Mouse (Mus musculus): ENCODE data around the gene Cdk10. TPM values are rescaled to one million over a fixed set of nuclear protein-coding genes. Genes with fewer than 3 reads are reported as not detected.
A peak's percentile ranks its signal among the peaks of the same experiment; 100 is the strongest.

Gene Cdk10
- 30.9 and 34.3 TPM in 2 replicates for polyA plus RNA-seq (2014; fragmentation: Nextera tagmentation; extraction: Ambion mirVana)

DNA sequence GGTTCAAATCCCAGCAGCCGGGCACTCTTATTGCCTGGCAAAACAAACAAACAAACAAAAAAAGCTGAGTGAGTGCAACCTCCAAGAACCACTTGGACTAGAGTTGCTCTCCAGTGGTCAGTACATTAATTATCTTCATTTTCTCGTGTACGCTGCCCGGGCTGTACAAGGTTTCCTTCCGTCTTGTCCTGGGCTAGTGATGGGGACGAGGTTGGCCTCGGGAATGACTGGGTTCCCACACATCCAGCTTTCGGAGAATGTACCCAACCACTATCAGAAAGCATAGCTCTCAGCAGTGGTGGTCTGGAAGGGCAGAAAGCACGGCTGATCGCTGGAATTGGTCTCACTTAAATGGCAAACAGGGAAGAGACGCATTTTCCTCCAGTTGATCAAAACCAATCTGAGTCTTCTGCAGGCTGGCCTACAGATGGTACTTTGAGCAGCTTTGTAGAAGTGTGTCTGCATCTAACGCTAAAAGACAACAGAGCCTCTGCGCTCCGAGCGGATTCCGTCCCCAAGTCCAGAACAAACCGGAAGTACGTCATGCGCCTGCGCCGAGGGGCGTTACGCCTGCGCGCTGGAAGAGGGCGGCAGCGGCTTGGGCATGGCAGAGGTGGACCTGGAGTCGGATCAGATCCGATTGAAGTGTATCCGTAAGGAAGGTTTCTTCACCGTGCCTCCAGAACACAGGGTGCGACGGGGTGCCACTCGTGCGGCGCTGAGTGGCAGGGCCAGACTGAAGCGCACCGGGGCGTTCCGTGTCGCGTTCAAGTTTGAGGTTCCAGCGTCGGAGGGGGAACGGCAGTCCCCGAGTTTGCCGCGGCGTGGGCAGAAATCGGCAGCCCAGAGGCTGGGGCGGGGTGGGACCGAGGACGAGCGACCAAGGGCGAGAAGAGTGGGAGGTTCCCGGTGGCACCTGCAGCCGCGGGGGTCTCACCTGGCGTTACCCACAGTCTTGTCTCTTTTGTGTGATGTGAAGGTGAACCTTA is at the start of gene Cdk10:
TSS of gene Cdk10 (plus strand) at position 565 of the 989 bp plus-strand sequence.
- DNase-seq (ENCODE audit: low spot score, missing footprints) (peak; percentile 100), ATAC-seq (ENCODE audit: low FRiP score) (peak; percentile 92)
- H3K4me3 ChIP-seq (ENCODE audit: low read depth, low read length) = peak within 1 kb of the TSS; percentile 66
- H3K36me3 ChIP-seq (ENCODE audit: control insufficient read depth, insufficient read depth, low read length) = no peaks in the 10 kb centered on the region; the same call in 1 of the 2 replicates
- H3K9me3 ChIP-seq (ENCODE audit: control insufficient read depth, low read length) = no peaks in the 10 kb centered on the region
- peak within 1 kb of the TSS; percentile 96 for H3K4me2 ChIP-seq
- 4% methylated on average over 59 of the region's 59 CpGs for WGBS
- peak within 1 kb of the TSS; percentile 82 for H3K9ac ChIP-seq (ENCODE audit: low read length)
- H3K27me3 ChIP-seq (ENCODE audit: control insufficient read depth, insufficient read depth, low read length) = no peaks in the 10 kb centered on the region
- H3K27ac ChIP-seq (ENCODE audit: low read depth, low read length) = peak within 1 kb of the TSS; percentile 15; the same call in 1 of the 2 replicates
- H3K4me1 ChIP-seq (ENCODE audit: control insufficient read depth, insufficient read depth, low read length) = peaks cover 10% of the 10 kb centered on the region

DNA sequence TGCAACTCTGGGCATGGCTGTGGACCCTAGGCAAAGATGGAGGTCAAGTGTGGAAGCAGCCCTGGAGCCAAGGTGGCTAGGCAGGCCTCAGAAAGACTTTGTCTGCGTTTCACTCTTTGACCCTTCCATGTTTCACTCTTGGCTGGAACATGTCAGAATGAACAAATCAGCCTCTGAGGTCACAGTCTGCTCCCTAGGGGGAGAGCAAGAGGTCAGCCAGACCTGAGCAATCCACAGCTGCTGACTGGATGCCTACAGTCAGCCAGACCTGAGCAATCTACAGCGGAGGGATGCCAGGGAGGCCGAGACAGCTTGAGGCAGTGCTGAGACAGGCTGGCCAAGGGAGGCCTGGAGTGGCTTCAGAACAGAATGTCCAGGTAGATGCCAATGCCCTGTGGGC is 43.3 kb upstream of the Cdk10 start:
- Histone ChIP-seq H3K4me2 (no peak overlapping the region), H3K27ac (ENCODE audit: low read depth, low read length) (no peak overlapping the region), H3K36me3 (ENCODE audit: control insufficient read depth, insufficient read depth, low read length) (no peaks in the 10 kb centered on the region), H3K9ac (ENCODE audit: low read length) (no peak overlapping the region), H3K27me3 (ENCODE audit: control insufficient read depth, insufficient read depth, low read length) (no peaks in the 10 kb centered on the region), H3K4me3 (ENCODE audit: low read depth, low read length) (no peak overlapping the region), H3K4me1 (ENCODE audit: control insufficient read depth, insufficient read depth, low read length) (no peaks in the 10 kb centered on the region), H3K9me3 (ENCODE audit: control insufficient read depth, low read length) (no peaks in the 10 kb centered on the region; the same call in 1 of the 2 replicates)
- DNase-seq (ENCODE audit: low spot score, missing footprints) = peak; percentile 75
- 75% methylated on average over 3 of the region's 3 CpGs for WGBS
- no peak for ATAC-seq (ENCODE audit: low FRiP score)

DNA sequence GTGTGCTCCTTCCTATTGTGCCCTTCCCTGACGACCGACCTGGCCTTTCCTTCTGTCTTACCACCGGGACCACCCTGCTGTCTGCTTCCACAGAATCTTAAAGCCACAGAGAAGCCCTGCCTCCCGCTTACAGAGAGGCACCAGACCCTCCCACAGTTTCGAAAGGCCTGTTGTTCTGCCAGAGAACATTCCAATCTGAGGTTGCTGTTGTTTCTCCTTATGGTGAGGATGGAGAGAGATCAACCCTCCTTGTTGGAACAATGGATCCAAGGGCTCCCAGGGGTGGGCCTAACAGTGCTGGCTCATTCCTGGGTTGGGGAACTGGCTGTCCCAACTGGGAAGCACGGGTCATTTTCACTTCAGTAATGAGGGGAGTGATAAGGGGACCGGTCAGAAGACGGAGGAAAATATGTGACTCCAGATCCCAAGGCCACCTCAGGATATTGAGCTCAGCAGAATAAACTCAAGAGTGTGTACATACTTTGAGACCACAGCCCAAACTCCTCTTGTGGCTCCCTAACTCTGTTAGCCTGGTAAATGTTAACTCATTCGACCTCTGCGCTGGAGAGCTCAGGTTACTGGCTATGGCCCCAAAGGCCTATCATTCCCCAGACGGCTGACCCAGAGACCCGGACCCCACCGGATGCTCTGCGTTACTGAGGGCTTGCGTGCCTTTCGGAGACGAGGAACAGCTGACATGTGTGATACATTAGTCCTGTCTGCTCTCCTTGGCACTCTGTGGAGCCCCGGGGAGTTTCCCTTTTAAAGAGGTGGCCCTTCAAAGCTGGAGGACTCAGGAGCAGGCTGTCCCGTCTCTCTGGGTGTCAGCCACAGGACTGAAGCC is 38.9 kb upstream of the Cdk10 start, which contains the start of gene Dpep1:
TSS of gene Dpep1 (plus strand) at position 677 of the 844 bp plus-strand sequence.
- 58% methylated on average over 19 of the region's 19 CpGs for WGBS
- Histone ChIP-seq H3K27ac (ENCODE audit: low read depth, low read length) (no peak within 1 kb of the TSS), H3K4me1 (ENCODE audit: control insufficient read depth, insufficient read depth, low read length) (0 out of 2 replicates have a peak, but pooled peaks cover 2% of the 10 kb centered on the region)

DNA sequence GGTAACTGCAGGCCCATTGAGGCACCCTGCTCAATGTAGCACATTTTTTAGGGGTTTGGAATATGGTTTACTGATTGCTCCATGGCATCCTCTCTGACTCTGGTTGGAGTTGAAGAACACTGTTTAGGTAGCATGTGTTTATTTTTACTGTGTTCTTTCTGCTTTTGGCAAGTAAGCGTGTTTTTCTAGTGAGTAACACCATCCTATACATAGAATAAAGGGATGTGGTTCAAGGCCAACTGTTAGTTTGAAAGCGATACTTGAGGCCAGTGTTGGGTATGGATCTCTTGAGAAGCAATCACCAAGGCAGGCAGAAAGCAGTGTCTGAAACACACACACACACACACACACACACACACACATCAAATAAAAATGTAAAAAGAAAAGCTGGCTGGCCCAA is 36.6 kb upstream of the Cdk10 start:
- no peaks in the 10 kb centered on the region for H3K27me3 ChIP-seq (ENCODE audit: control insufficient read depth, insufficient read depth, low read length)
- no peak for DNase-seq (ENCODE audit: low spot score, missing footprints)
- 87% methylated on average over 2 of the region's 2 CpGs for WGBS
- H3K27ac ChIP-seq (ENCODE audit: low read depth, low read length) = no peak overlapping the region
- H3K36me3 ChIP-seq (ENCODE audit: control insufficient read depth, insufficient read depth, low read length) = no peaks in the 10 kb centered on the region
- H3K4me2 ChIP-seq = no peak overlapping the region
- H3K9ac ChIP-seq (ENCODE audit: low read length) = no peak overlapping the region
- H3K4me1 ChIP-seq (ENCODE audit: control insufficient read depth, insufficient read depth, low read length) = 0 out of 2 replicates have a peak, but pooled peaks cover 2% of the 10 kb centered on the region
- H3K9me3 ChIP-seq (ENCODE audit: control insufficient read depth, low read length) = no peaks in the 10 kb centered on the region
- H3K4me3 ChIP-seq (ENCODE audit: low read depth, low read length) = no peak overlapping the region
- no peak for ATAC-seq (ENCODE audit: low FRiP score)

More for the DNA sequence above, 38.9 kb upstream of the Cdk10 start, which contains the start of gene Dpep1:
- ATAC-seq (ENCODE audit: low FRiP score) (no peak), DNase-seq (ENCODE audit: low spot score, missing footprints) (no peak)
- Histone ChIP-seq H3K9me3 (ENCODE audit: control insufficient read depth, low read length) (no peaks in the 10 kb centered on the region), H3K4me2 (no peak within 1 kb of the TSS), H3K4me3 (ENCODE audit: low read depth, low read length) (no peak within 1 kb of the TSS), H3K27me3 (ENCODE audit: control insufficient read depth, insufficient read depth, low read length) (no peaks in the 10 kb centered on the region), H3K9ac (ENCODE audit: low read length) (no peak within 1 kb of the TSS), H3K36me3 (ENCODE audit: control insufficient read depth, insufficient read depth, low read length) (no peaks in the 10 kb centered on the region)

DNA sequence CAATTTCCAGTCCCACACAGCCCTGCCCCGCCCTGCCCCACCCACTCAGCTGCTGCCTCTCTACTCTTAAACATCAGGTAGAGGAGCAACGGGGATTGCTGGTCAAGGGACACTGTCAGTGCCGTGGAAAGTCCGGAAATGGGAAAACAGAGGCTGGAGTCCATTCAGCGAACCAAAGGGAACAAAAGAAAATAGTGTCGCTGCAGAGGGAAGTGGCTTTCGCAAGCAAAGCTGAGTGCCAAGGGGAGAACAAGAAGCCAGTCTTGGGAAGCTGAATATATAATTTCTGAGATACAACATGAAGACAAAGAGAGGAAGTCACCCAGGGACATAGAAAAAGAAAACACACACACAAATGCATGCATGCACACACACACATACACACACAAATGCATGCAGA is 35.8 kb upstream of the Cdk10 start:
- Histone ChIP-seq H3K4me2 (no peak overlapping the region), H3K9me3 (ENCODE audit: control insufficient read depth, low read length) (no peaks in the 10 kb centered on the region), H3K4me3 (ENCODE audit: low read depth, low read length) (no peak overlapping the region), H3K9ac (ENCODE audit: low read length) (no peak overlapping the region), H3K27me3 (ENCODE audit: control insufficient read depth, insufficient read depth, low read length) (no peaks in the 10 kb centered on the region), H3K27ac (ENCODE audit: low read depth, low read length) (no peak overlapping the region), H3K36me3 (ENCODE audit: control insufficient read depth, insufficient read depth, low read length) (no peaks in the 10 kb centered on the region), H3K4me1 (ENCODE audit: control insufficient read depth, insufficient read depth, low read length) (0 out of 2 replicates have a peak, but pooled peaks cover 2% of the 10 kb centered on the region)
- DNase-seq (ENCODE audit: low spot score, missing footprints) = no peak
- WGBS = 84% methylated on average over 7 of the region's 7 CpGs
- ATAC-seq (ENCODE audit: low FRiP score) = no peak

DNA sequence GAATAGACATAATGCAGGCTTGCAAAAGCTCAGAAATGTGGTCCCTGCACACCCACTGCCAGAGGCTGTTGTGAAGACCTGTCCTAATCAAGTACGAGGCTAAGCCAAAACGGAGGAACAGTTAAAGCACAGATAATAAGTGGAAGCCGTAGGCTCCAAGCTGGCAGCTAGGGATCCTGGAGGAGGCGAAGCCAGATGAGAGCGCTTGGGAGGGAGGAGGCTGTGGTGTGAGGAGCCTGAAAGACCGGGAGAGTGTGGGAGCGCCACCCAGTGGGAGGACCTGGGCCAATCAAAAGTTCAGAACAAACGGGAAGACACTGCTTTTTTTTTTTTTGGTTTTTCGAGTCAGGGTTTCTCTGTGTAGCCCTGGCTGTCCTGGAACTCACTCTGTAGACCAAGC is 34.0 kb upstream of the Cdk10 start:
- no peak overlapping the region; the same call in 1 of the 2 replicates for H3K4me2 ChIP-seq
- no peak overlapping the region for H3K4me3 ChIP-seq (ENCODE audit: low read depth, low read length)
- no peaks in the 10 kb centered on the region for H3K36me3 ChIP-seq (ENCODE audit: control insufficient read depth, insufficient read depth, low read length)
- DNase-seq (ENCODE audit: low spot score, missing footprints) (peak; percentile 97), ATAC-seq (ENCODE audit: low FRiP score) (peak; percentile 33; the same call in 1 of the 2 replicates)
- no peaks in the 10 kb centered on the region for H3K9me3 ChIP-seq (ENCODE audit: control insufficient read depth, low read length)
- no peaks in the 10 kb centered on the region for H3K27me3 ChIP-seq (ENCODE audit: control insufficient read depth, insufficient read depth, low read length)
- no peak overlapping the region for H3K9ac ChIP-seq (ENCODE audit: low read length)
- H3K27ac ChIP-seq (ENCODE audit: low read depth, low read length) = no peak overlapping the region
- whole genome bisulfite sequencing = 5% methylated on average over 9 of the region's 9 CpGs
- 0 out of 2 replicates have a peak, but pooled peaks cover 2% of the 10 kb centered on the region for H3K4me1 ChIP-seq (ENCODE audit: control insufficient read depth, insufficient read depth, low read length)

DNA sequence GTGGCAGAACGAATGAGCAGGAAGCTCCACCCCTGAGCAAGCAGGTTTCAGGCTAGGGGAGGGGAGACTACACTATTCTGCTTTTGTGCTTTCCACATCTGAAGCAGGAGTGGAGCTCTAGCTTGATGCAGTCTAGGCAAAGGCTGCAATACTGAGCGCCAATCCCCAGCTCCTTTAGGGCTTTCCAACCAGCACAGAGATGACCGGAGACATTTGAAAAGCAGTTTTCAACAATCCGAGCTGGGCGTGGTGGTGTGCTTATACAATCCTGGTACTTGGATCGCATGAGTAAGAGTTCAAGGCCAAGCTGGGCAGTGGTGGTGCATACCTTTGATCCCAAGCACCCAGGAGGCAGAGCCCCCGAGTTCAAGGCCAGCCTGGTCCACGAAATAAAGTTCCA is 32.7 kb upstream of the Cdk10 start:
- no peak for DNase-seq (ENCODE audit: low spot score, missing footprints)
- no peak overlapping the region for H3K27ac ChIP-seq (ENCODE audit: low read depth, low read length)
- no peak overlapping the region for H3K4me2 ChIP-seq
- no peaks in the 10 kb centered on the region for H3K9me3 ChIP-seq (ENCODE audit: control insufficient read depth, low read length)
- no peaks in the 10 kb centered on the region for H3K36me3 ChIP-seq (ENCODE audit: control insufficient read depth, insufficient read depth, low read length)
- 59% methylated on average over 8 of the region's 8 CpGs for WGBS
- H3K4me1 ChIP-seq (ENCODE audit: control insufficient read depth, insufficient read depth, low read length) = 0 out of 2 replicates have a peak, but pooled peaks cover 2% of the 10 kb centered on the region
- no peaks in the 10 kb centered on the region for H3K27me3 ChIP-seq (ENCODE audit: control insufficient read depth, insufficient read depth, low read length)
- H3K4me3 ChIP-seq (ENCODE audit: low read depth, low read length) = no peak overlapping the region
- no peak for ATAC-seq (ENCODE audit: low FRiP score)
- no peak overlapping the region for H3K9ac ChIP-seq (ENCODE audit: low read length)

DNA sequence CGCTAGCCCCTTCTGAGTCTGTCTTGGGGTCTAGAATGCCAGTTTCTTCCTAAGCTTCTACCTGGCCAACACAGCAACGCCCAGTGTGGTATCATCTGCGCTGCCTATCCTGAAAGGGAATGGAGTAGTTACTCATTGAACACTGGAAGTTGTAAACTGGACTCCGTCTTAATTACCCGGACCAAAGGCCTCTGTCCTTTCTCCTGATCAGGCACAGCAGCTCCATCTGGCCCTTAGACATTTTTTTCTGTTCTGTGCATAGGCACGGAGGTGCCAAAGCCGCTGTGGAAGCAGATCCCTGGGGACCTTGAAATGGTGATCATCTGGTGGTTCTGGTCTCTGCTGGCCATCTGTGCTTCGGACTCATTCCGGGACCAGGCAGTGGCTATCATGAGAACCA is 30.9 kb upstream of the Cdk10 start:
- no peaks in the 10 kb centered on the region for H3K9me3 ChIP-seq (ENCODE audit: control insufficient read depth, low read length)
- H3K27ac ChIP-seq (ENCODE audit: low read depth, low read length) = no peak overlapping the region
- H3K27me3 ChIP-seq (ENCODE audit: control insufficient read depth, insufficient read depth, low read length) = no peaks in the 10 kb centered on the region
- H3K4me2 ChIP-seq = no peak overlapping the region
- 89% methylated on average over 9 of the region's 9 CpGs for WGBS
- DNase-seq (ENCODE audit: low spot score, missing footprints) = no peak
- H3K4me1 ChIP-seq (ENCODE audit: control insufficient read depth, insufficient read depth, low read length) = 0 out of 2 replicates have a peak, but pooled peaks cover 2% of the 10 kb centered on the region
- no peaks in the 10 kb centered on the region for H3K36me3 ChIP-seq (ENCODE audit: control insufficient read depth, insufficient read depth, low read length)
- ATAC-seq (ENCODE audit: low FRiP score) = no peak
- no peak overlapping the region for H3K9ac ChIP-seq (ENCODE audit: low read length)
- H3K4me3 ChIP-seq (ENCODE audit: low read depth, low read length) = no peak overlapping the region

All from midbrain, embryonic 11.5 days (tissue).